In genomic region chr6:6219661-6220370, GRCm38 (mm10) we compare ENCODE assay signal across 12 mouse cellular contexts. TPM values are rescaled to one million over a fixed set of nuclear protein-coding genes. Genes with fewer than 3 reads are reported as not detected.
DNase-seq lines count a peak whose midpoint lies in the region; ATAC-seq and TF ChIP-seq lines count a peak whose summit lies in the region.
"Had no signal": no experiment of that assay in that cellular context is flagged by ENCODE, and none has a peak within 500 bp of the region (broad histone marks: within the 10 kb centered on the region; RNA-seq: fewer than 3 reads in every experiment).

No protein-coding gene starts in this region.

- no peak overlapping the region for H3K27ac ChIP-seq in kidney, embryonic 15.5 days
- no peak overlapping the region for H3K27ac ChIP-seq in liver, embryonic 14.5 days
- H3K27ac ChIP-seq: neural tube, embryonic 12.5 days had no signal

- no peak for ATAC-seq in kidney, embryonic 15.5 days (replicated peaks; ENCODE audit: low FRiP score)
- peak; percentile 16 for ATAC-seq in liver, embryonic 14.5 days (ENCODE audit: insufficient read depth)
- ATAC-seq: hindbrain, embryonic 16.5 days; midbrain, embryonic 16.5 days had no signal

- no peaks in the 10 kb centered on the region for H3K9me3 ChIP-seq in kidney, embryonic 15.5 days (replicated peaks)
- no peaks in the 10 kb centered on the region for H3K9me3 ChIP-seq in liver, embryonic 14.5 days (ENCODE audit: control insufficient read depth, low read length)
- H3K9me3 ChIP-seq: neural tube, embryonic 12.5 days had no signal

- no peaks in the 10 kb centered on the region for H3K27me3 ChIP-seq in kidney, embryonic 15.5 days
- no peaks in the 10 kb centered on the region for H3K27me3 ChIP-seq in liver, embryonic 14.5 days (ENCODE audit: control insufficient read depth, insufficient read depth, low read length)
- H3K27me3 ChIP-seq: neural tube, embryonic 12.5 days had no signal

- 66% methylated on average over 12 of the region's 12 CpGs for WGBS in kidney, embryonic 15.5 days
- WGBS in liver, embryonic 14.5 days (ENCODE audit: insufficient replicate concordance): 52% methylated on average over 12 of the region's 12 CpGs

- no peaks in the 10 kb centered on the region for H3K36me3 ChIP-seq in kidney, embryonic 15.5 days
- no peaks in the 10 kb centered on the region for H3K36me3 ChIP-seq in liver, embryonic 14.5 days (replicated peaks; ENCODE audit: control insufficient read depth, insufficient read depth, low read depth)
- H3K36me3 ChIP-seq: neural tube, embryonic 12.5 days had no signal

- H3K4me3 ChIP-seq in kidney, embryonic 15.5 days (replicated peaks): no peak overlapping the region
- no peak overlapping the region for H3K4me3 ChIP-seq in liver, embryonic 14.5 days (ENCODE audit: insufficient read depth in 1 of 2, low read depth in 2 of 2, low read length in 2 of 2)
- H3K4me3 ChIP-seq: neural tube, embryonic 12.5 days had no signal

- no peak overlapping the region for H3K9ac ChIP-seq in kidney, embryonic 15.5 days
- no peak overlapping the region for H3K9ac ChIP-seq in liver, embryonic 14.5 days (replicated peaks)
- H3K9ac ChIP-seq: neural tube, embryonic 12.5 days had no signal

- no peak overlapping the region for H3K4me2 ChIP-seq in kidney, embryonic 15.5 days
- H3K4me2 ChIP-seq in liver, embryonic 14.5 days (ENCODE audit: low read depth): no peak overlapping the region
- H3K4me2 ChIP-seq: neural tube, embryonic 12.5 days had no signal

- peak; percentile 29 for DNase-seq in adrenal gland, adult 2 months
- no peak for DNase-seq in adrenal gland, adult 8-10 months
- DNase-seq in kidney, adult 18-20 months: peak; percentile 85
- peak; percentile 57 for DNase-seq in NIH3T3 (ENCODE audit: low read depth)
- no peak for DNase-seq in liver, embryonic 14.5 days (ENCODE audit: low read depth in 3 of 3, low spot score in 3 of 3)
- DNase-seq in left cerebral cortex, adult 8-10 months (ENCODE audit: low spot score in 2 of 2): no peak
- DNase-seq in spleen, adult 18-20 months: no peak
- DNase-seq: heart, postnatal 10 days had no signal

- H3K4me1 ChIP-seq in kidney, embryonic 15.5 days: peaks cover 16% of the 10 kb centered on the region
- H3K4me1 ChIP-seq in liver, embryonic 14.5 days (replicated peaks; ENCODE audit: control insufficient read depth in 2 of 2, insufficient read depth in 2 of 2, low read length in 1 of 2): peaks cover 0 to 10% of the 10 kb centered on the region in 2 experiments; a peak in 2 of 4 replicates

- TF ChIP-seq EP300 in liver, embryonic 14.5 days (IDR thresholded peaks at IDR 0.05; ENCODE audit: low read depth): no peak

- TF ChIP-seq CTCF in liver, embryonic 14.5 days (IDR thresholded peaks at IDR 0.05; ENCODE audit: low read depth): no peak

RNA-seq across cellular contexts. Expression of gene Slc25a13, which starts 2.8 kb away (rescaled TPM):
- 1 to 10 TPM; 9.1 to 9.7 TPM for total RNA-seq in adrenal gland, adult 2 months (2021)
- 2.3 and 2.9 TPM in 2 replicates for polyA plus RNA-seq in adrenal gland, adult 2 months (2012; rRNA removed)
- 10 to 100 TPM in 3 of 4 experiments, 1 to 10 TPM in 1; 9.9 to 18.3 (median 13.0) TPM for total RNA-seq in adrenal gland, adult 8-10 months (2022)
- polyA plus RNA-seq in kidney, embryonic 15.5 days (2015; fragmentation: Nextera tagmentation; extraction: Ambion mirVana): 43.6 and 44.2 TPM in 2 replicates
- polyA plus RNA-seq in liver, embryonic 14.5 days (2012; rRNA removed): 8.4 and 11.6 TPM in 2 replicates
- polyA plus RNA-seq in liver, embryonic 14.5 days (2014; fragmentation: Nextera tagmentation; extraction: Ambion mirVana): 26.0 and 28.6 TPM in 2 replicates
- total RNA-seq in left cerebral cortex, adult 8-10 months (2022): 1 to 10 TPM; 3.6 to 6.6 (median 5.6) TPM

Comparison
In these comparisons a context has a peak if more than half of its experiments do, and no peak if none do; other contexts are left out.
1. DNase-seq: peak in adrenal gland, adult 2 months (single experiment), kidney, adult 18-20 months (single experiment) and NIH3T3 (single experiment); none in adrenal gland, adult 8-10 months (single experiment), liver, embryonic 14.5 days (0 of 3), left cerebral cortex, adult 8-10 months (0 of 2) and spleen, adult 18-20 months (0 of 2).